Mouse (Mus musculus) CD4-positive, CD25-positive, alpha-beta regulatory T cell, adult 9 weeks (primary cell): ENCODE data around the gene Dnajc5g. TPM values are rescaled to one million over a fixed set of nuclear protein-coding genes. Genes with fewer than 3 reads are reported as not detected.

ENCODE experiments used
- polyA plus RNA-seq: library from polyadenylated mRNA; unstranded; fragments of 100-300 nt; shearing (Covaris generic); gene quantifications from one replicate; pipeline ENCODE4 v1.2.1, GENCODE M21; 2017

Dnajc5g gene
- not detected for polyA plus RNA-seq

GRCm38 (mm10) chr5:31105814-31106335, at the start of gene Dnajc5g:
Gene Dnajc5g (plus strand): TSS chr5:31106285.

GRCm38 (mm10) chr5:31108000-31108490, 2.0 kb downstream of the Dnajc5g start, which contains the start of gene Slc30a3:
Gene Slc30a3 (minus strand): TSS chr5:31108237.

GRCm38 (mm10) chr5:31116354-31116753, 10.3 kb downstream of the Dnajc5g start, which contains the start of gene Trim54:
Gene Trim54 (plus strand): TSS chr5:31116712.

GRCm38 (mm10) chr5:31138241-31138967, 32.3 kb downstream of the Dnajc5g start, which contains the start of gene Ucn:
Gene Ucn (minus strand): TSS chr5:31138829.

GRCm38 (mm10) chr5:31154152-31154553, 48.1 kb downstream of the Dnajc5g start, which contains the start of gene Mpv17:
Gene Mpv17 (minus strand): TSS chr5:31154251.

Other genes starting within 250 kb of the Dnajc5g start
- 66.9 TPM for gene Tmem214, start 238.3 kb upstream of the Dnajc5g start, polyA plus RNA-seq
- 16.2 TPM for gene Agbl5, start 217.6 kb upstream of the Dnajc5g start, polyA plus RNA-seq
- gene Ost4, start 198.5 kb upstream of the Dnajc5g start, polyA plus RNA-seq = 311 TPM
- gene Emilin1, start 192.9 kb upstream of the Dnajc5g start, polyA plus RNA-seq = 3.6 TPM
- gene Khk, start 184.9 kb upstream of the Dnajc5g start, polyA plus RNA-seq = 36.3 TPM
- gene Cgref1, start 160.7 kb upstream of the Dnajc5g start, polyA plus RNA-seq = 0.55 TPM
- gene Preb, start 145.9 kb upstream of the Dnajc5g start, polyA plus RNA-seq = 228 TPM
- gene Tcf23, start 137.6 kb upstream of the Dnajc5g start, polyA plus RNA-seq = not detected
- 117 TPM for gene Atraid, start 58.0 kb upstream of the Dnajc5g start, polyA plus RNA-seq
- gene Slc5a6, start 57.4 kb upstream of the Dnajc5g start, polyA plus RNA-seq = 12.3 TPM
- 23.1 TPM for gene Cad, start 51.5 kb upstream of the Dnajc5g start, polyA plus RNA-seq
- gene Slc30a3, start 2.0 kb downstream of the Dnajc5g start, polyA plus RNA-seq = 1.4 TPM
- gene Trim54, start 10.4 kb downstream of the Dnajc5g start, polyA plus RNA-seq = not detected
- not detected for gene Ucn, start 32.5 kb downstream of the Dnajc5g start, polyA plus RNA-seq
- 46.5 TPM for gene Mpv17, start 48.0 kb downstream of the Dnajc5g start, polyA plus RNA-seq
- 2.3 TPM for gene Gm29609, start 73.6 kb downstream of the Dnajc5g start, polyA plus RNA-seq
- gene Gtf3c2, start 73.9 kb downstream of the Dnajc5g start, polyA plus RNA-seq = 116 TPM
- gene Snx17, start 86.9 kb downstream of the Dnajc5g start, polyA plus RNA-seq = 154 TPM
- 85.1 TPM for gene Eif2b4, start 87.1 kb downstream of the Dnajc5g start, polyA plus RNA-seq
- gene Zfp513, start 96.0 kb downstream of the Dnajc5g start, polyA plus RNA-seq = 18.3 TPM
- 39.9 TPM for gene Ppm1g, start 114.4 kb downstream of the Dnajc5g start, polyA plus RNA-seq
- 205 TPM for gene Nrbp1, start 134.6 kb downstream of the Dnajc5g start, polyA plus RNA-seq
- gene Gm9970, start 134.9 kb downstream of the Dnajc5g start, polyA plus RNA-seq = not detected
- gene Krtcap3, start 145.4 kb downstream of the Dnajc5g start, polyA plus RNA-seq = 54.3 TPM
- 10.2 TPM for gene Ift172, start 184.8 kb downstream of the Dnajc5g start, polyA plus RNA-seq
- gene Fndc4, start 189.8 kb downstream of the Dnajc5g start, polyA plus RNA-seq = not detected
- not detected for gene Gckr, start 191.2 kb downstream of the Dnajc5g start, polyA plus RNA-seq